Mouse (Mus musculus) embryonic stem cell, embryonic (primary cell): ENCODE results near the gene Trim33.

Experiments used
- CTCF ChIA-PET, 4 experiments: fragments of 300-600 bp in 2 of 4; fragments of 350-600 bp in 2 of 4; sonication (Branson Sonifier 250); formaldehyde crosslinking; loops; one replicate each; lab custom pipeline; 2022; ENCODE audit warnings: inconsistent platforms in 2 of 4; lab: Charles Lee
- POLR2A ChIA-PET, 4 experiments: fragments of 300-600 bp in 2 of 4; fragments of 350-600 bp in 2 of 4; sonication (Branson Sonifier 250); formaldehyde crosslinking; loops; one replicate each; lab custom pipeline; 2022; ENCODE audit warnings: antibody characterized with exemption in 4 of 4, inconsistent platforms in 1 of 4; lab: Charles Lee

Gene Trim33

DNA sequence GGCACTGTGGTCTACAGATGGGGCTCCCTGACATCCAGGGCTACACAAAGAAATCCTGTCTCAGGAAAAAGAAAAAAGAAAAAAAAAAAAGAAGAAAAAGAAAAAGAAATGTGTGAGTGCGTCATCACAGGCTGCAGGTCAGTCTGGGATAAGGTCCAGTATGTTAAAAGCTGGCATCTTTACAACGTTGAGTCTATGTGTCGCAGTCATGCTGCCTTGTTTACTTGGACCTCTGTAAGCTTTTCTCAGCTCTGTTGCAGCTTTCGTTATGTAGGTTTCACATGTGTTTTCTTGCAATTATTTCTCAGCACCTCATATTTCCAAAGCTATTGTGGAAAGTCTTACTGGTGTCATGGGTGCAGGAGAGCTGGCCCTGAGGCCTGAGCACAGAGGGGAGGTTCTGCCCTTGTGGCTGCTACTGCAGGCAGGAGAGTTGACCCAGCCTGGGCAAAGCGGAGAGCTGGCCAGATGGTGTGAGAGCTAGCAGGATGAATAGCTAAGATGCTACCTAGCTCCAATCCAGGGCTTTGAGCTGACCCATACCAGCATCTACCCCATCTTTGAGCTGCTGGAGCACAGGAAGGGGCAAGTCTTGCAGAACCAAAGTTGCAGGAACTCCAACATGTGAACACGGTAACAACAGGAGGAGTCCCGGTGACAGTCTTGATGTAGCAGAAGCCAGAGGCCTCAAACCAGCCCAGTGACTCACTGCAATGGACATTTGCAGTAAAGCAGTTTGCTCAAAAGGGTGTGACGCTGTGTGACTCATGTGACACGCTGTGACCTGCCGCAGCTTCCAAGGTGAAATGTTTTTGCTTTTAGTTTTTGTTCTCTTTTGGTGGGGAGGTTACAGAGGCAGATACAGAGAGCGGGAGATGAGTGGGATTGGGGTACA is 127.0 kb downstream of the Trim33 start:
- POLR2A ChIA-PET = interaction anchor here in 3 of 4 experiments (0.5 to 1.5 kb wide), 6 partner anchors 10 to 821 kb away, joined by 3 to 6 read pairs (median 3); no protein-coding TSS in a partner anchor

More for the DNA sequence above, 127.0 kb downstream of the Trim33 start:
- CTCF ChIA-PET = interaction anchor here in 2 of 4 experiments (0.7 to 1.6 kb wide), 4 partner anchors 12 to 93 kb away, joined by 3 to 5 read pairs (median 4); no protein-coding TSS in a partner anchor
